Mouse (Mus musculus) forebrain, embryonic 11.5 days (tissue): Measurements from ENCODE around the gene Prpsap1. TPM values are rescaled to one million over a fixed set of nuclear protein-coding genes. Genes with fewer than 3 reads are reported as not detected.

ENCODE experiments used
- ATAC-seq: fragments of 200-750 bp; cut with Nextera tagmentation; replicated peaks from 2 replicates; pipeline ENCODE4 v1.8.0; 2017; ENCODE audit warnings: moderate TSS enrichment; ENCODE audit not compliant: low FRiP score
- DNase-seq: peaks from one replicate; pipeline ENCODE4 v3.0.0-alpha.2; 2017; ENCODE audit warnings: low spot score
- H3K27ac ChIP-seq: fragments of 300-500 bp; sonication (generic); 2 replicates; pipeline ENCODE4 v1.5.1; 2014; ENCODE audit warnings: low read depth, low read length
- H3K27me3 ChIP-seq: fragments of 300-500 bp; sonication (generic); 2 replicates; pipeline ENCODE4 v1.6.1; 2014; ENCODE audit warnings: mild to moderate bottlenecking, low read length, mixed read lengths; ENCODE audit not compliant: control insufficient read depth, insufficient read depth
- H3K36me3 ChIP-seq: fragments of 300-500 bp; sonication (generic); 2 replicates; pipeline ENCODE4 v1.6.1; 2014; ENCODE audit warnings: mild to moderate bottlenecking, low read length, moderate library complexity, mixed read lengths; ENCODE audit not compliant: control insufficient read depth, insufficient read depth
- H3K4me1 ChIP-seq: fragments of 300-500 bp; sonication (generic); replicated peaks from 2 replicates; pipeline ENCODE4 v1.6.1; 2014; ENCODE audit warnings: low read length, mixed read lengths; ENCODE audit not compliant: control insufficient read depth, insufficient read depth
- H3K4me2 ChIP-seq: fragments of 300-500 bp; sonication (generic); 2 replicates; pipeline ENCODE4 v1.6.1; 2014; ENCODE audit warnings: low read depth, mild to moderate bottlenecking, low read length, moderate library complexity, mixed read lengths; ENCODE audit not compliant: severe bottlenecking
- H3K4me3 ChIP-seq: fragments of 300-500 bp; sonication (generic); 2 replicates; pipeline ENCODE4 v1.5.1; 2014; ENCODE audit warnings: low read depth, low read length
- H3K9ac ChIP-seq: fragments of 300-500 bp; sonication (generic); 2 replicates; pipeline ENCODE4 v1.6.1; 2014; ENCODE audit warnings: low read length
- H3K9me3 ChIP-seq: fragments of 300-500 bp; sonication (generic); 2 replicates; pipeline ENCODE4 v1.6.1; 2016; ENCODE audit warnings: low read length, mixed read lengths; ENCODE audit not compliant: control insufficient read depth
- WGBS: fragments of 180-500 bp; shearing (Covaris S2); extraction: QIAGEN DNeasy Blood & Tissue Kit; methylation state at CpG from one replicate; pipeline ENCODE4 v1.1.7; 2014; 5-methylcytosine and 5-hydroxymethylcytosine counted together
- polyA plus RNA-seq: library from polyadenylated mRNA; unstranded; fragments of >200 nt; fragmentation: Nextera tagmentation; extraction: Ambion mirVana; gene quantifications from 2 replicates; pipeline ENCODE4 v1.2.1, GENCODE M21; 2014

Gene Prpsap1
- polyA plus RNA-seq, 1 experiment from 2014 or later: 195 TPM

DNA sequence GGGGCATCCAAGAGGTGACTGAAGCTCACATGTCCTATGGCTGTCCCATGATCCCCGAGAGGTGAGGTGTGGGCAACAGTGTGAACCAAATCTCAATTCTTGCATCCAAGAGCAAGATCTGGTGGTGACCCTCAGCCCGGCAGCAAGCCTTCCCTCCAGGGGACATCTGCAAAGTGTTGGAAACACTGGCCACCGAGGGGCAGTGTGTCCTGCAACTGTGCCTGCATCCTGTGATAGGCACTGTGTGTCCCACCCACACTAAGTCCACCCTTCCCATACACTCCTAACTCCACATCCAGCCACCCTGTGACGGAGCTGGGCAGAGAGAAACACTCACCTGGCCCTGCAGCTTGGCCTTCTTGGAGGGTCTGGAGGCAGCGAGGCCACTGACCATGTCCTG is 46.2 kb downstream of the Prpsap1 start:
- WGBS: 67% methylated on average over 5 of the region's 5 CpGs

DNA sequence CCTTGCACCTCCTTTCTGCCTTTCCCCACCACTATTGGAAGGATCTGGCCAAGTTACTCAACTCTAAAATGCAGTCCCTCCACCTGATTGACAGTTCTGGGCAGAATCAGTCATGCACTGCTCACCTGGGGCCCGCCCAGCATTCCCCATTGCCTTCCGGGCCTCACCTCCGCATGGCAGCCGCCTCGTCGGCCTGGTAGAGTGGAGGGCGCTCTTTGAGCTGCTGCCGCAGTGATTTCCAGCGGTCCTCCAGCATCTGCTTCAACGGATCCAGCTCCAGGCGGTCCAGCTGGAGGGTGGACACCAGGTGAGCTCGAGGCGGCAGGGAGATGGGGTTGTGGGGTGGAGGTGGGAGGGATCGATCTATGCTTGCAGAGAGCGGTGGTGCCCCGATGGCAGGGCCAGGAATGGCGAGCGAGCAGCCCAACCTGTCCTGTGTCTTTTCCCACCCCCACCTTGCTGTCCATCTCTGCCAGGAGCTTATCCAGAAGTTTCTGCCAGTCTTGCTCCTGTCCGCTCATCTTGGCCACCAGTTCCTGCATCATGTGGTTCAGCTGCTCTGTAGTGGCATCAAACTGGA is 47.6 kb downstream of the Prpsap1 start:
- H3K4me2 ChIP-seq: no peak overlapping the region
- no peak overlapping the region for H3K9ac ChIP-seq
- H3K9me3 ChIP-seq: no peaks in the 10 kb centered on the region
- 0 out of 2 replicates have a peak, but pooled peaks cover 1% of the 10 kb centered on the region for H3K4me1 ChIP-seq
- H3K27me3 ChIP-seq: peaks cover 7% of the 10 kb centered on the region
- DNase-seq (no peak), ATAC-seq (0 out of 2 replicates have a peak, but pooled peaks have one; percentile 15)
- H3K36me3 ChIP-seq: no peaks in the 10 kb centered on the region
- H3K27ac ChIP-seq: no peak overlapping the region
- WGBS: 14% methylated on average over 19 of the region's 19 CpGs
- no peak overlapping the region for H3K4me3 ChIP-seq

More for the DNA sequence above, 46.2 kb downstream of the Prpsap1 start:
- no peak overlapping the region for H3K4me3 ChIP-seq
- no peak for DNase-seq
- no peak for ATAC-seq
- peaks cover 7% of the 10 kb centered on the region for H3K27me3 ChIP-seq
- H3K9me3 ChIP-seq: no peaks in the 10 kb centered on the region
- H3K36me3 ChIP-seq: no peaks in the 10 kb centered on the region
- H3K27ac ChIP-seq: no peak overlapping the region
- H3K4me1 ChIP-seq: 0 out of 2 replicates have a peak, but pooled peaks cover 1% of the 10 kb centered on the region
- H3K4me2 ChIP-seq: no peak overlapping the region
- H3K9ac ChIP-seq: no peak overlapping the region

DNA sequence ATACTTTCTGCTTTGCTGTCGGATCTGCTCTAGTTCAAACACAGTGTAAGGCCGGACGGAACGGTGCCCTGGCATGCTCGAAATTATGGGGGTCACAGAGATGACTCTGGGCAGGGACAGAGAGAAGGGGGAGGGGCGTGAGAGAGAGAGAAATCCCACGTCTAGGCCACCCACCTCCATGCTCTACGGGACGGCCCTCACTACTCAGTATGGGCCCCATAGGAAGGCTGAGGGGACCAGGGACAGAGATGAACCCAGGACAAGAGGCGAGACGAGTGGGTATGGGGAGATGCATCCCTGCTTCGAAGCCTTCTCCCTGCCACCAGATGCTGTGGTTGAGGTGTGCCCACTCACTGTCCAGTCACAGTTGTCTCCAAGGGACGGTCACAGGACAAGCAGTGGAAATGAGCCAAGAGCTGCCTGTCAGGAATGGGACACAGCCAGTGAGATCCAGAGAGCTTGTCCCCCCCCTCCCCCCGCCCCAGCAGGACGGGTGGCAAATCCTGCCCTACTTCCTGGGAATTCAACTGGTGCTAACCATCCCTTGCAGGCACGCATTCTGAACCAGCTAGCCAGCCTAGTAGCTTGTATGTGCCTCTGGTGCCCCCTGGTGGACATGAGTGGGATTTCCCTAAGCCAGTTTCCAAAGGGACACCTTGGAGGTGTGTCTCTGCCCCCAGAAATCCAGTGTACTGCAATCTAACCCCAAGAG is 48.2 kb downstream of the Prpsap1 start:
- Histone ChIP-seq H3K9me3 (no peaks in the 10 kb centered on the region), H3K36me3 (no peaks in the 10 kb centered on the region), H3K4me2 (no peak overlapping the region), H3K4me3 (no peak overlapping the region), H3K9ac (no peak overlapping the region), H3K27ac (no peak overlapping the region), H3K27me3 (peaks cover 7% of the 10 kb centered on the region), H3K4me1 (0 out of 2 replicates have a peak, but pooled peaks cover 1% of the 10 kb centered on the region)
- peak; percentile 97 for DNase-seq
- ATAC-seq: peak; percentile 30
- 32% methylated on average over 16 of the region's 16 CpGs for WGBS

DNA sequence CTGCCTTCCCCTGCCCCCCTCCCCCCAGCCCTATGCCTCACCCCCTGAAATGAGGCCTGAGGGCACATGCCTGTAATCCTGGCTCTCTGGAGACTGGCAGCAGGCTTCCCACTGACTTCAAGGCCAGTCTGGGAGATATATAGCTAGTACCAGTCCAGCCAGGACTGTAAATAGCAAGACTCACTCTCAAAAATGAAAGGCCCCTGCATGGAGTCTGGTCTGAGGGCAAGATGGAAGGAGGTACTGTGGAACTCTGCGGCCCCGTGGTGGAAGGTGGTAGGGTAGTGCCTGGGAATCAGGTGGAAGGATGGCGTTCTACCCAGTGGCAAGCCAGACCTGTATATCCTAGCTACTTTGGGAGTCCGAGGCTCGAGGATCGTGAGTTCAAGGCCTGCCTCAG is 50.1 kb downstream of the Prpsap1 start:
- H3K9me3 ChIP-seq: no peaks in the 10 kb centered on the region
- 0 out of 2 replicates have a peak, but pooled peaks cover 1% of the 10 kb centered on the region for H3K4me1 ChIP-seq
- H3K27me3 ChIP-seq: peaks cover 7% of the 10 kb centered on the region
- WGBS: 82% methylated on average over 6 of the region's 6 CpGs
- no peak for DNase-seq
- no peak overlapping the region for H3K4me2 ChIP-seq
- no peak overlapping the region for H3K4me3 ChIP-seq
- 0 out of 2 replicates have a peak, but pooled peaks cover 2% of the 10 kb centered on the region for H3K36me3 ChIP-seq
- H3K9ac ChIP-seq: no peak overlapping the region
- H3K27ac ChIP-seq: no peak overlapping the region
- no peak for ATAC-seq

GRCm38 (mm10) chr11:116443311-116443710 is 50.7 kb downstream of the Prpsap1 start:
- Histone ChIP-seq H3K4me2 (no peak overlapping the region), H3K9ac (no peak overlapping the region), H3K4me1 (0 out of 2 replicates have a peak, but pooled peaks cover 1% of the 10 kb centered on the region), H3K27me3 (peaks cover 7% of the 10 kb centered on the region), H3K9me3 (no peaks in the 10 kb centered on the region), H3K4me3 (no peak overlapping the region), H3K36me3 (0 out of 2 replicates have a peak, but pooled peaks cover 2% of the 10 kb centered on the region), H3K27ac (no peak overlapping the region)
- DNase-seq: no peak
- ATAC-seq: no peak
- WGBS: 87% methylated on average over 6 of the region's 6 CpGs

DNA sequence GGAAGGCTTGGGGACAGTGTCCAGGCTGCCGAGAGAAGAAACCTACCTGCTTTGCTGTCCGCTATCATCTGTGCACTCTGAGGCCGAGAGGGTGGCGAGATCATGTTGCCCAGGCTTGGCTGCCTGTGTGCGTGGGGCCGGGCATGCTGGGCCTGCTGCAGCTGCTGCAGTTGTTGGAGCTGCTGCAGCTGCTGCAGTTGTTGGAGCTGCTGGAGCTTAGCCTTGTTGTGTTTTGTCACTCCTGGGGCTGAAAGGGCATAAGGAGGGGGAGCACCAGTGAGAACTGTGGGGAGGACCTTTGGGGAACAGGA is 51.2 kb downstream of the Prpsap1 start:
- 0 out of 2 replicates have a peak, but pooled peaks cover 1% of the 10 kb centered on the region for H3K4me1 ChIP-seq
- WGBS: 78% methylated on average over 6 of the region's 6 CpGs
- no peak overlapping the region for H3K9ac ChIP-seq
- DNase-seq: no peak
- ATAC-seq: no peak
- H3K27me3 ChIP-seq: peaks cover 7% of the 10 kb centered on the region
- H3K9me3 ChIP-seq: no peaks in the 10 kb centered on the region
- 0 out of 2 replicates have a peak, but pooled peaks cover 2% of the 10 kb centered on the region for H3K36me3 ChIP-seq
- H3K4me3 ChIP-seq: no peak overlapping the region
- no peak overlapping the region for H3K4me2 ChIP-seq
- H3K27ac ChIP-seq: no peak overlapping the region

DNA sequence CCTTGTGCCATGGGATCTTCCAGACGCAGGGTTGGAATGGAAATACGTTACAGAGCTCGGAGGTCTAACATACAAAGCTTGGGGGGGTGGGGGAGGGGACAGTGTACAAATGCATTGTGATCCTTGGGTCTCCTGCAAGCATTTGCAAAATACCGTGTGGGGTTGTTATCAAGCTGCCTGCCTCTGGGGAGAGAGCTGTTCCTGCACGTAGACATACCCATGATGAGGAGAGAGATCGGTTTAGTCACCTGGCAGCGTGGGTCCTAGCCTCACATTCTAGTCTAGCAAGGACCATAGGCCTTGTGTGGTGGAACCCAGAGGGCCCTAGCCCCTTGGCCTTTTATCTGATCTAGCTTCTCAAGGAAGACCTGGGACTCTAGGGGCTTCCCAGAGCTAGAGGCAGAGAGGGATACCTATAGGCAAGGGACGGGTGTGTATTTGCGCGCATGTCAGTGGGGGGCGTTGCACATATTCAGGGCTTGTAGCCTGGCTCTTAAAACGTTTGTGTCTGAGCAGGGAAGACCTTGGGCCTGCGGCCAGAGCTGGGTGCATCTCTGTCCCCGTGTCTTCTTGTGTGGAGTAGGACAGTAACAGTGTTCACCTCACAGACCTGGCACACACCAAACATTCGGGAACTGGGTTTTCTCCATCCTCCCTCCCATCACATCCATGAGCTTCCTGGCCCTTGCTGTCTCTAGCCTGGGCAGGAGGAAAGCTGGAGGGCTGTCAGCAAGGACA is 51.7 kb downstream of the Prpsap1 start:
- Histone ChIP-seq H3K4me3 (no peak overlapping the region), H3K36me3 (peaks cover 6% of the 10 kb centered on the region; the same call in 1 of the 2 replicates), H3K4me1 (0 out of 2 replicates have a peak, but pooled peaks cover 1% of the 10 kb centered on the region), H3K9ac (no peak overlapping the region), H3K27ac (no peak overlapping the region), H3K9me3 (no peaks in the 10 kb centered on the region), H3K27me3 (peaks cover 7% of the 10 kb centered on the region), H3K4me2 (no peak overlapping the region)
- ATAC-seq (no peak), DNase-seq (no peak)
- WGBS: 87% methylated on average over 15 of the region's 15 CpGs

DNA sequence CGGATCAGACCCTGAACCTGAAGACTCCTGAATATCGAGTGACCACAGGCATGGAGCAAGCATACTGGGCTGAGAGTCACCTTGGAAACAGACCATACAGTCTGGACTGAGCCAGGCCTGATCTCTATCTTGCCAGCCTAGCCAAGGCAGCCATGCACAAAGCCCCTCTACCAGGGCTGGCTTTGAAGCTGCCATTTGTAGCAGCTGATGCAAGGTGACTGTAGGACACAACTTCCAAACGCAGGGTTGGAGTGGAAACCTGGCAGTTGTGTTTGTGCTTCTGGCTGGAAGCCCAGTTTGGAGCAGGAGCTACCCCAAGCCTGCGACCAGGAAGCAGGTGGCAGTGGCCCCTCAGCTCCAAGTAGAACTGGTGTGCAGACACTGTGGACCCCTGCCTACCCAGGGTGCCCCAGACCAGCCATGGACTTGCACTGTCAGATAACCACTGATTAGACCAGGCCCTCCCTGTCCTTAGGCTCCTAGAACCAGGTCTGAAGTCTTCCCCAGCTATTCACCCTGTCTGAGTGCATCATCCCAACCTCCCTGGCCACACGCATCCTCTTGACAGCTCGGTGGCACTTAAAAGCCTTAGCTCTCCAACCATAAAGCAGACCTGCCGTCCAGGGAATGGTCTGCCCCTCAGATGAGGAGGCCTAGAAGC is 53.5 kb downstream of the Prpsap1 start:
- ATAC-seq (no peak), DNase-seq (no peak)
- no peak overlapping the region for H3K27ac ChIP-seq
- H3K4me2 ChIP-seq: no peak overlapping the region
- no peaks in the 10 kb centered on the region for H3K27me3 ChIP-seq
- no peaks in the 10 kb centered on the region for H3K9me3 ChIP-seq
- WGBS: 86% methylated on average over 7 of the region's 7 CpGs
- H3K4me1 ChIP-seq: peaks cover 5% of the 10 kb centered on the region; the same call in 1 of the 2 replicates
- H3K4me3 ChIP-seq: no peak overlapping the region
- peaks cover 6% of the 10 kb centered on the region; the same call in 1 of the 2 replicates for H3K36me3 ChIP-seq
- no peak overlapping the region for H3K9ac ChIP-seq
